Mouse (Mus musculus) stomach, embryonic 14.5 days (tissue): ENCODE measurements around the gene Gm20388. TPM values are rescaled to one million over a fixed set of nuclear protein-coding genes. Genes with fewer than 3 reads are reported as not detected.

Source experiments
- ATAC-seq: fragments of 200-750 bp; cut with Nextera tagmentation; 2 replicates; pipeline ENCODE4 v1.8.0; 2017; ENCODE audit warnings: low read depth, moderate TSS enrichment; ENCODE audit not compliant: insufficient number of reproducible peaks, insufficient read depth, low FRiP score
- H3K27ac ChIP-seq: fragments of 300-500 bp; sonication (generic); 2 replicates; pipeline ENCODE4 v1.5.1; 2014; ENCODE audit warnings: mild to moderate bottlenecking, low read length, moderate library complexity, mixed read lengths
- H3K27me3 ChIP-seq: fragments of 300-500 bp; sonication (generic); 2 replicates; pipeline ENCODE4 v1.6.1; 2014; ENCODE audit warnings: low read length, control low read depth, mixed read lengths; ENCODE audit not compliant: control insufficient read depth, insufficient read depth
- H3K36me3 ChIP-seq: fragments of 300-500 bp; sonication (generic); 2 replicates; pipeline ENCODE4 v1.6.1; 2014; ENCODE audit warnings: mild to moderate bottlenecking, control low read depth, low read length, moderate library complexity, mixed read lengths; ENCODE audit not compliant: control insufficient read depth, insufficient read depth
- H3K4me1 ChIP-seq: fragments of 300-500 bp; sonication (generic); 2 replicates; pipeline ENCODE4 v1.6.1; 2014; ENCODE audit warnings: low read length, control low read depth, mixed read lengths; ENCODE audit not compliant: control insufficient read depth, insufficient read depth
- H3K4me2 ChIP-seq: fragments of 300-500 bp; sonication (generic); replicated peaks from 2 replicates; pipeline ENCODE4 v1.6.1; 2014; ENCODE audit warnings: low read depth, low read length, control low read depth
- H3K4me3 ChIP-seq: fragments of 300-500 bp; sonication (generic); 2 replicates; pipeline ENCODE4 v1.5.1; 2014; ENCODE audit warnings: low read depth, low read length, control low read depth
- H3K9ac ChIP-seq: fragments of 300-500 bp; sonication (generic); replicated peaks from 2 replicates; pipeline ENCODE4 v1.6.1; 2014; ENCODE audit warnings: low read depth, mild to moderate bottlenecking, control low read depth, low read length, moderate library complexity, mixed read lengths
- H3K9me3 ChIP-seq: fragments of 300-500 bp; sonication (generic); 2 replicates; pipeline ENCODE4 v1.6.1; 2016; ENCODE audit warnings: low read depth, low read length, control low read depth; ENCODE audit not compliant: control insufficient read depth
- WGBS: fragments of 180-500 bp; shearing (Covaris S2); extraction: QIAGEN DNeasy Blood & Tissue Kit; methylation state at CpG from one replicate; pipeline ENCODE4 v1.1.7; 2014; 5-methylcytosine and 5-hydroxymethylcytosine counted together
- polyA plus RNA-seq: library from polyadenylated mRNA; unstranded; fragments of >200 nt; fragmentation: Nextera tagmentation; extraction: Ambion mirVana; gene quantifications from 2 replicates; pipeline ENCODE4 v1.2.1, GENCODE M21; 2014

Gm20388 gene
- polyA plus RNA-seq, 1 experiment from 2014 or later, result 11.4 TPM

GRCm38 (mm10) chr8:120377803-120378189 lies 467.2 kb downstream of the Gm20388 start:
- ATAC-seq, result no peak
- H3K9me3 ChIP-seq, result no peaks in the 10 kb centered on the region
- H3K4me2 ChIP-seq, result no peak overlapping the region
- peaks cover 43% of the 10 kb centered on the region for H3K4me1 ChIP-seq
- H3K9ac ChIP-seq, result no peak overlapping the region
- H3K36me3 ChIP-seq, result no peaks in the 10 kb centered on the region
- H3K27me3 ChIP-seq, result no peaks in the 10 kb centered on the region
- no peak overlapping the region for H3K27ac ChIP-seq
- H3K4me3 ChIP-seq, result no peak overlapping the region
- 65% methylated on average over 7 of the region's 7 CpGs for WGBS

DNA sequence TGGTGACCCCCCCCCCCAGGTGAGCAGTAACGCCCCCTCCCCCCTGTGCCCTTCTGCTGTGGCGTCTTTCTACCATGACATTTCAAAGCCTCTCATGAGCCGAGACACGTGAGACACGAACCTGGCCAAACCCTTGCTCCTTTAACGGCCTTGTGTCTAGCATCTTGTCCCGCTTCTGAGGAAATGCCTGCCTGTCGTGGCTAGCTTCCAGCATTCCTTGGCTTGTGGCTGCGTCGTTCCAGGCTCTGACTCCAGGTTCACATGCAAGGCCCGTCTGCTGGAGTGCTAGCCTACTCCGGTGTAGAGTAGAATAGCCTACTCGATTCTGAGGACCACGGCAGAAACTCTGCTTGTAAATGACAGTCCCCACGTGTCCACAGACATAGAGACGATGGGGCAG lies 467.7 kb downstream of the Gm20388 start:
- no peak for ATAC-seq
- no peaks in the 10 kb centered on the region for H3K9me3 ChIP-seq
- no peaks in the 10 kb centered on the region for H3K36me3 ChIP-seq
- H3K4me3 ChIP-seq, result no peak overlapping the region
- WGBS, result 46% methylated on average over 16 of the region's 16 CpGs
- no peak overlapping the region for H3K4me2 ChIP-seq
- peaks cover 46% of the 10 kb centered on the region for H3K4me1 ChIP-seq
- H3K27ac ChIP-seq, result no peak overlapping the region
- H3K27me3 ChIP-seq, result no peaks in the 10 kb centered on the region
- H3K9ac ChIP-seq, result no peak overlapping the region

DNA sequence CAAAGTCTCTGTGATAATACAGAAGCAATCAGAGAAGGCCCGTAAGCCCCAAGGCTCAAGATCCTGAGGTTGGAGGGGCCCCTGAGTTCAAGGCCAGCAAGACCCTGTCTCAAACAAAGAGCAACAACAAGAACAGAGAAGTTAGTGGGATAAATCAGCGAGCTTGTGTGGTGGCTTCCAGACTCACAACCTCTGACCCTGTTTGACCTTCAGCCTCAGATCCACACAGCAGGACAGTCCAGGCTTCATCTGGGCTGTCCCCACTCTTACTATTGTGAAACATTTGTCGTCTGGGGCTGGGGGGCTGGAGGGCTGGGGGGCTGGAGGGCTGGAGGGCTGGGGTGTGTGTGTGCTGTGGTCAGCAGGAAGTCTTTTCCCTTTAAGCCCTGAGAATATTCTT lies 468.4 kb downstream of the Gm20388 start:
- Histone ChIP-seq H3K27ac (no peak overlapping the region), H3K4me3 (no peak overlapping the region), H3K9ac (no peak overlapping the region), H3K4me2 (no peak overlapping the region), H3K36me3 (no peaks in the 10 kb centered on the region), H3K9me3 (no peaks in the 10 kb centered on the region), H3K27me3 (no peaks in the 10 kb centered on the region), H3K4me1 (peaks cover 46% of the 10 kb centered on the region)
- ATAC-seq, result no peak
- 53% methylated on average over 3 of the region's 3 CpGs for WGBS

DNA sequence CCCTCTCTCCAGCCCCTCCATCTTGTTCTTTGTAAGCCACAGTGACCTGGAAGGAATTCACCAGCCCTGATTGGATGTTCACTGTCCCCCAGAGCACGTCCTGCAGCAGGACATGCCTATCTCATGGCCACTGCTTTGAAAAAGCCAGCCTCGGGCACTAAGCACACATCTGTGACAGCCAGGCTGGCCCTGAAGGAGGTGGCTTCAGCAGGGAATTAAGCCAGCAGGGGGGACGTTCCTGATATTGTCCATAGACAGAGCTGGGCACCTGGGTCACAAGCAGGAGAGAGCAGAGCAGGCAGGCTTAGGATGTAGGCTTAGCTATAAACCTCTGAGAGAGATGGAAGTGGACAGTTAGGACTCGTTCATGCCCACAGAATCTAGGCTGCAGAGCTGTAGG lies 471.2 kb downstream of the Gm20388 start:
- WGBS, result 64% methylated on average over 4 of the region's 4 CpGs
- Histone ChIP-seq H3K4me1 (peaks cover 32% of the 10 kb centered on the region), H3K9me3 (no peaks in the 10 kb centered on the region), H3K27me3 (no peaks in the 10 kb centered on the region), H3K36me3 (no peaks in the 10 kb centered on the region), H3K4me2 (no peak overlapping the region), H3K9ac (no peak overlapping the region), H3K4me3 (no peak overlapping the region), H3K27ac (peak overlapping the region; percentile 58)
- ATAC-seq, result no peak

DNA sequence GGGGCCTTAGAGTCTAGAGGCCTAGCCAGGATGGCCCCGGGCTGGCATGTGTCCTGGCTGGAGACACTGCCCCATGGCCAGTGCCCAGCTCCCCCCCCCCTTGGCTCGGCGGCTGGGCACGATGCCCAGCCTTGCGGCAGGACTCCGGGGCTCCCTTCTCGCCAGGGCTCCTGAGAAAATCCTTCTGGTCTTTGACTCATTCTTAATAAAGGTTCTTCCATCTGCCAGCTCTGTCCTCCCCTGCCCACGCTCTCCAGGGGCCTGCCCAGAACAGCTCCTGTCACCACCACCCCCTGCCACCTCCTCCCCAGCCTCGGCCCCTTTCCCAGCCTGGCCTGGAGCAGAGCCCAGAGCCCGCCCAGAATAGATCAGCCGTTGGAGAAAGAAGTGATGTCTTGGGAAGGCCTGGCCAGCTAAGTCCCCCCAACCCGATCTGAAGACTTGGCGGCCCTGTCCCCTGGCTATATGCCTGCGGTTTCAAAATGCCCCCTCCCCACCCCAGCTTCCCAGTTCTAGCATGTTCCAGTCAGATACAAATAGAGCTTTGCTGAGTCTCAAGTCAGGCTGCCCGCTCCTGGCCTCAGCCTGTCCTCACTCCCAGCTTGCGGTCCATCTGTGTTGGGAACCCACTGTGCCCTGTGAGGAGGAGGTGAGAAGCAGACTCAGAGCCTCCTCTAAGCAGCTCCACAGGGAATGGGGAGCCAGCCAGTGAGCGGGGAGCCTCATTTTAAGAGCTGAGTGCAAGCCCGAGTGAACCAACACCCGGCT lies 472.0 kb downstream of the Gm20388 start:
- Histone ChIP-seq H3K4me3 (no peak overlapping the region), H3K36me3 (no peaks in the 10 kb centered on the region), H3K9ac (no peak overlapping the region), H3K4me2 (no peak overlapping the region), H3K9me3 (no peaks in the 10 kb centered on the region), H3K27me3 (no peaks in the 10 kb centered on the region), H3K4me1 (peaks cover 27% of the 10 kb centered on the region), H3K27ac (peak overlapping the region; percentile 58)
- ATAC-seq, result peak; percentile 63; the same call in 1 of the 2 replicates
- 56% methylated on average over 19 of the region's 19 CpGs for WGBS

DNA sequence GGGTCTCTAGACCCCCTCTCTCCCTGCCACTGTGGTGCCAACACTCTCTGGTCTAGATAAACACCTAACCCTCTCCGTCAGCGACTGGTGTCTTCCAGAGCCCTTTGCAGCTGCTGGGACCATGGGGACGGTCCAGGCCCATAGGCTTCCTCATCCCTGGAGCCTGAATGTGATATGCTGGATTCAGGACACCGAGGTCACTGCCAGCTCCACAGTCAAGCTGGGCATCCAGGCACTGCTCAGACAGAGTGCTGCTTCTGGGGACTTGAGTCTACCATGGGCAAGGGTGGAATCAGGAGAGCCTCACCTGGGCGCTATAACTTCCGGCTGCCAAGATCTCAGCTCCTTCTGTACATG lies 472.5 kb downstream of the Gm20388 start:
- Histone ChIP-seq H3K4me3 (no peak overlapping the region), H3K36me3 (no peaks in the 10 kb centered on the region), H3K4me1 (peaks cover 24% of the 10 kb centered on the region), H3K27ac (peak overlapping the region; percentile 48; the same call in 1 of the 2 replicates), H3K9ac (no peak overlapping the region), H3K4me2 (no peak overlapping the region), H3K27me3 (no peaks in the 10 kb centered on the region), H3K9me3 (no peaks in the 10 kb centered on the region)
- ATAC-seq, result no peak
- 77% methylated on average over 6 of the region's 6 CpGs for WGBS

DNA sequence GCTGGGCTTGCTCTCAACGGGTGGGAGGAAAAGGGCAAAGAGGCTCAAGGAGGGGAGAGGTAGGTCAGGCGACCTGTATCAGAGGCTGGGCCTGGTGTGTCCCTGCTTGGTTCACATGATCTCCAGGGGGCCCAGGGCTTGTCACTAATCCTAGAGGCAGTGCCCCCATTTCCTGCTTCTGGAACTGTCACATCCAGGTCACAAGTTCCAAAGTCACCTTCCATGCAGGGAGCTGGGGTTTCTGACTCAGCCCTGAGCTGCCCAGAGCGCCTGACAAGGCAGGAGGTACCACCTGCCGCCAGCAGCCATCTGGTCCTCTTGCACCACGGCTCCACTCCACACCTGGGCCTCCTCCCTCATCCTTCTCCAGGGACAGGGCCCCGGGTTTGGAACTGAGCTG lies 473.1 kb downstream of the Gm20388 start:
- Histone ChIP-seq H3K4me3 (no peak overlapping the region), H3K4me2 (no peak overlapping the region), H3K27ac (peak overlapping the region; percentile 10; the same call in 1 of the 2 replicates), H3K9me3 (no peaks in the 10 kb centered on the region), H3K9ac (no peak overlapping the region), H3K36me3 (no peaks in the 10 kb centered on the region), H3K4me1 (peaks cover 23% of the 10 kb centered on the region), H3K27me3 (no peaks in the 10 kb centered on the region)
- no peak for ATAC-seq
- 44% methylated on average over 6 of the region's 6 CpGs for WGBS

- ATAC-seq, result no peak
- Histone ChIP-seq H3K4me1 (peaks cover 23% of the 10 kb centered on the region), H3K4me2 (no peak overlapping the region)
Measured at GRCm38 (mm10) chr8:120384745-120385144, 474.1 kb downstream of the Gm20388 start.

DNA sequence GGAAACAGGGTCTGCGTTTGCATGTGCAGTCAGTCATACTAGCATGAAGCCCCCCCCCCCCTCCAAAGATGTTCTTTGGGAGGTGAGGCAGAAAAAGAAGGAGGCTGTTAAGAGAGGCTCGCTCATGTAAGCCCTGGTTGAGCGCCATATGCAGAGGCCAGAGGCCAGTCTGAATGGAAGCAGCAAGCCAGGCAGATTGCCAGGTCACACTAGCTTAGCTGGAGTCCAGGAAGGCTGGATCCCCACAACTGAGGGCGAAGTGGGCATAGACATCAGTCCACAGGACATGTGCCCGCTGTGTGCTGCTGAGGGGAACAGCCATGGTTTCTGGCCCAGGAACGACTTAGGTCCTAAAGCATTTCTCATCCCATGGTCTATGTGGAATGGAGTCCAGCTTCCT lies 477.6 kb downstream of the Gm20388 start:
- H3K27ac ChIP-seq, result no peak overlapping the region
- no peak overlapping the region for H3K4me2 ChIP-seq
- H3K4me1 ChIP-seq, result peaks cover 16% of the 10 kb centered on the region
- no peaks in the 10 kb centered on the region for H3K9me3 ChIP-seq
- no peak overlapping the region for H3K9ac ChIP-seq
- ATAC-seq, result no peak
- no peak overlapping the region for H3K4me3 ChIP-seq
- no peaks in the 10 kb centered on the region for H3K27me3 ChIP-seq
- H3K36me3 ChIP-seq, result no peaks in the 10 kb centered on the region
- 93% methylated on average over 6 of the region's 6 CpGs for WGBS

More at GRCm38 (mm10) chr8:120384745-120385144, 474.1 kb downstream of the Gm20388 start:
- Histone ChIP-seq H3K27me3 (no peaks in the 10 kb centered on the region), H3K36me3 (no peaks in the 10 kb centered on the region), H3K27ac (no peak overlapping the region), H3K4me3 (no peak overlapping the region), H3K9me3 (no peaks in the 10 kb centered on the region), H3K9ac (no peak overlapping the region)
